Mouse (Mus musculus) heart, embryonic 12.5 days (tissue): ENCODE measurements around the gene Bicc1. TPM values are rescaled to one million over a fixed set of nuclear protein-coding genes. Genes with fewer than 3 reads are reported as not detected.

Source experiments
- ATAC-seq: fragments of 200-750 bp; cut with Nextera tagmentation; 2 replicates; pipeline ENCODE4 v1.8.0; 2017; ENCODE audit warnings: moderate TSS enrichment, moderate library complexity; ENCODE audit not compliant: insufficient number of reproducible peaks, low FRiP score
- H3K27ac ChIP-seq: fragments of 300-500 bp; sonication (generic); 2 replicates; pipeline ENCODE4 v1.5.1; 2016; ENCODE audit warnings: mild to moderate bottlenecking, moderate library complexity; ENCODE audit not compliant: poor library complexity, severe bottlenecking
- H3K27me3 ChIP-seq: fragments of 300-500 bp; sonication (generic); replicated peaks from 2 replicates; pipeline ENCODE4 v1.6.1; 2016; ENCODE audit warnings: mild to moderate bottlenecking, moderate library complexity
- H3K36me3 ChIP-seq: fragments of 300-500 bp; sonication (generic); 2 replicates; pipeline ENCODE4 v1.6.1; 2016; ENCODE audit warnings: mild to moderate bottlenecking, moderate library complexity
- H3K4me1 ChIP-seq: fragments of 300-500 bp; sonication (generic); replicated peaks from 2 replicates; pipeline ENCODE4 v1.6.1; 2016; ENCODE audit warnings: mild to moderate bottlenecking
- H3K4me2 ChIP-seq: fragments of 300-500 bp; sonication (generic); 2 replicates; pipeline ENCODE4 v1.6.1; 2016; ENCODE audit warnings: mild to moderate bottlenecking, moderate library complexity
- H3K4me3 ChIP-seq: fragments of 300-500 bp; sonication (generic); 2 replicates; pipeline ENCODE4 v1.5.1; 2016; ENCODE audit warnings: mild to moderate bottlenecking
- H3K9ac ChIP-seq: fragments of 300-500 bp; sonication (generic); 2 replicates; pipeline ENCODE4 v1.6.1; 2016; ENCODE audit warnings: mild to moderate bottlenecking, moderate library complexity
- H3K9me3 ChIP-seq: fragments of 300-500 bp; sonication (generic); replicated peaks from 2 replicates; pipeline ENCODE4 v1.6.1; 2016; ENCODE audit warnings: mild to moderate bottlenecking, moderate library complexity
- WGBS: fragments of 180-500 bp; shearing (Covaris S2); methylation state at CpG from one replicate; pipeline ENCODE4 v1.1.7; 2016; 5-methylcytosine and 5-hydroxymethylcytosine counted together
- polyA plus RNA-seq: library from polyadenylated mRNA; unstranded; fragments of >200 nt; fragmentation: Nextera tagmentation; extraction: Ambion mirVana; gene quantifications from 2 replicates; pipeline ENCODE4 v1.2.1, GENCODE M21; 2016

Gene Bicc1
- polyA plus RNA-seq, 1 experiment from 2014 or later, result 21.7 TPM

DNA sequence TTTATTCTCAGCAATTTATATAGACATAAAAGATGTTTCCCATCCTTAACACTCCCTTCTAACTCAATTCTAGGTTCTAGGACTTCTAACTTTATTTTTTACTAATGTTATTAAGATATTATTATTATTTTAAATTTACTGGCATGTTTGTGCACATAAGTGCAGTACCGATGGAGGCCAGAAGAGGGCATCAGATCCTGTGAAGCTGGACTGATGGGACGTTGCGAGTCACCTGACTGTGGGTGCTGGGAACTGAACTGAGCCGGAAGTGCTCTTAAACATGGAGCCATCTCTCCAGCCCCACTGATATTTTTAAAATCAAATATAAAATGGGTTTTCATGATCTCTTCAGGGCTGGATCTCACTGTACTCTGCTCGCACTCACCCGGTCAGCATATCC, 242.8 kb downstream of the Bicc1 start:
- Histone ChIP-seq H3K4me1 (no peaks in the 10 kb centered on the region; the same call in 1 of the 2 replicates), H3K9me3 (peaks cover 4% of the 10 kb centered on the region; the same call in 1 of the 2 replicates), H3K9ac (no peak overlapping the region), H3K4me3 (no peak overlapping the region), H3K36me3 (no peaks in the 10 kb centered on the region; the same call in 1 of the 2 replicates), H3K4me2 (no peak overlapping the region), H3K27ac (no peak overlapping the region), H3K27me3 (no peaks in the 10 kb centered on the region)
- no peak for ATAC-seq
- 86% methylated on average over 6 of the region's 6 CpGs for WGBS

DNA sequence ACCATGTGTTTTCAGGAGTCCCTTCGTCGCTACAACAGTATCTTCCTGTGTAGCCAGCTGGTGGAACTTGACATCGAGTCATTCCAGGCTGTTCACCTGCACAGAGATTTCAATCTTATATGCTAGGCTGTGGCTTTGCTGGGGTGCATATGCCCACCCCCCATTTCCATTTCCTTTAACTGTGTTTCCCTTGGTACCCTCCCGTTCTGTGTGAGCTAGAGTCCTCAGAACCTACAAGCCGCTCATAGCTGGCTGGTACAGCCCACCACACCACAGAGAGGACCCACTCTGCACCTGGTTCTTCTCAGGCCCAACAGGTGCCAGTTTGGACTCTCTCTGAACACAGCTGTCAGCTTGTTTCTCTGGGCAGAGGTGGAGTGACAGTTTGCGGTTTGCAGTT, 244.4 kb downstream of the Bicc1 start:
- H3K36me3 ChIP-seq, result no peaks in the 10 kb centered on the region
- no peak for ATAC-seq
- H3K4me3 ChIP-seq, result no peak overlapping the region
- no peaks in the 10 kb centered on the region for H3K27me3 ChIP-seq
- WGBS, result 87% methylated on average over 6 of the region's 6 CpGs
- no peak overlapping the region for H3K27ac ChIP-seq
- no peaks in the 10 kb centered on the region; the same call in 1 of the 2 replicates for H3K4me1 ChIP-seq
- peaks cover 4% of the 10 kb centered on the region; the same call in 1 of the 2 replicates for H3K9me3 ChIP-seq
- H3K9ac ChIP-seq, result no peak overlapping the region
- H3K4me2 ChIP-seq, result no peak overlapping the region

DNA sequence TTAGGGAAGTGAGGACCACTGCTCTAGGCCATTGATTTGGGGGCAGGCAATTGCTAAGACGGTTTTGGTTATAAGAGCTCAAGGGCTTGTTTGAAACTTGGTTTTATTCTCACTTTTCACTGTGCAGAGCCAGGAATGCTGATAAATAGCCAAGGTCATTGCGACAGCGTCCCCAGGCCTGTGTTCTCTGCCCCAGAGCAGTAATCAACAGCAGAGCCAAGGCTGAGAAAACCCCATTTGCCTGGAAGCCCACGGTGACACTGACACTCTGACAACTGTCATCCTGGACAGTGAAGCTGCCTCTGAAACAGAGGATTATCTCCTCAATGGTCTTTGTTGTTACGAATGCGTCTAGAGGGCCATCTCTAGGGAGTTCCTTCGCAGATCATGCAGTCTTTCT, 255.6 kb downstream of the Bicc1 start:
- Histone ChIP-seq H3K9me3 (no peaks in the 10 kb centered on the region; the same call in 1 of the 2 replicates), H3K9ac (no peak overlapping the region), H3K36me3 (no peaks in the 10 kb centered on the region), H3K27ac (no peak overlapping the region), H3K4me2 (no peak overlapping the region), H3K4me1 (no peaks in the 10 kb centered on the region), H3K4me3 (no peak overlapping the region), H3K27me3 (no peaks in the 10 kb centered on the region)
- ATAC-seq, result no peak
- WGBS, result 46% methylated on average over 7 of the region's 7 CpGs

DNA sequence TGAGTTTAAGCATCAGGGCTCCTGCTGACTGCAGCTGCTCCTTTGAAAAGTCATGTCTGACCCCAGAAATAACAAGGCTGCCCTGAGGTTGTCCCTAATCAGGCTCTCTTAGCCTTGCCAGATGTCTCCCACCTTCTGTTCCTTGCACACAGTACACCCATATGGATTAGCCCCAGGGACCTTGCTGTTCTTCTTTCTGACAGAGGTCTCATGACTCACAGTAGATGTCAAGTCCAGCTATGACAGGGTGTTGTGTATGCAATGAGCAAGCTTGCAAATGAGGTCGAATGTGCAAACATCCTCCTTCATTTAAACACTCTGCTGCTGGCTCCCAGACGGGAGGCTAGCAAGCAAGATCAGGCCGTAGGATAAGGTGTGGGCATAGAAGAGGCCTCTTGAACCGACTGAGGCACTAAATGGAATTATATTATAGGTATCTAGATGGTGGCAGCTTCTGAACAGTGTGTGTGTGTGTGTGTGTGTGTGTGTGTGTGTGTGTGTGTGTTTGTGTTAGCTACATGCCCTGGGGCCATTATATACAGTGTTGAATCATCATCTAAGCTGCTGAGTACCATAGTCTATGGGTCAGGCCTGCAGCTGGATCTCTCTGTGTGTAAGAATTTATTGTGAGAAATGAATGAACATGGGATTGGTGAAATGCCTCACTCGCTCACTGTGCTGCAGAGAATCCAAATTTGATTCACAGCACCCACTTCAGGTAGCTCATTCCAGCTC, 256.6 kb downstream of the Bicc1 start:
- no peaks in the 10 kb centered on the region; the same call in 1 of the 2 replicates for H3K9me3 ChIP-seq
- H3K36me3 ChIP-seq, result no peaks in the 10 kb centered on the region
- WGBS, result 59% methylated on average over 5 of the region's 5 CpGs
- no peak overlapping the region for H3K4me3 ChIP-seq
- no peaks in the 10 kb centered on the region for H3K27me3 ChIP-seq
- H3K9ac ChIP-seq, result no peak overlapping the region
- no peak overlapping the region for H3K4me2 ChIP-seq
- H3K27ac ChIP-seq, result no peak overlapping the region
- no peaks in the 10 kb centered on the region for H3K4me1 ChIP-seq
- no peak for ATAC-seq

DNA sequence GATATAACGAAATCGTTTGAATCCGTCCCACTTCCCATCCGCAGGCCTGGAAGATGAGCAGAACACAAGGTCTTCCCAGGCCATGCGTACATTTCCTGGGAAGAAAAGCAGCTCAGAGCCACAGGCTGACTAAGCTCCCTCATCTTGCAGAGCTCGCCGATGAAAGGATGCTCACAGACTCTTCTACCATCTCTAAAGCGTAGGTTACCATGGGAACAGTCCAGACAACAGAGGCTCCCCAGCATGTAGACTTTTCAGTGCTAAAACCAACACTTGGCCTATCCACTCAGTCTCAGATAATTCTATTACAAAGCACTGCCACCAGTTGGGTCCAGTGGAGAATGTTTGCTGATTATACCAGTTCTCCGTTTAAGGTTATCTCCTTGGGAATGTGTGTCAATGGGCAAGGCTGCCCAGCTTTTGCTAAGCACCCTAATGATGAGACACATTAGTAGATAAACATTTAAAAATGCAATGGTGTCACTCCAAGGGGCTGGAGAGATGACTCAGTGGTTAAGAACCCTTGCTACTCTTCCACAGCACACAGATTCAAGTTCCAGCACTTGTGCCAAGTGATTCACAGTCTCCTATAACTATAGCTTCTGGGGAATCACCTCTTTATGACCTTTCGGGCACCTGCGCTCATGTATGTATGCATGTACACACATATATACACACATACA, 258.2 kb downstream of the Bicc1 start:
- no peak for ATAC-seq
- Histone ChIP-seq H3K9me3 (no peaks in the 10 kb centered on the region; the same call in 1 of the 2 replicates), H3K4me2 (no peak overlapping the region), H3K27ac (no peak overlapping the region), H3K4me3 (no peak overlapping the region), H3K36me3 (no peaks in the 10 kb centered on the region), H3K27me3 (no peaks in the 10 kb centered on the region), H3K4me1 (no peaks in the 10 kb centered on the region), H3K9ac (no peak overlapping the region)
- 77% methylated on average over 11 of the region's 11 CpGs for WGBS

DNA sequence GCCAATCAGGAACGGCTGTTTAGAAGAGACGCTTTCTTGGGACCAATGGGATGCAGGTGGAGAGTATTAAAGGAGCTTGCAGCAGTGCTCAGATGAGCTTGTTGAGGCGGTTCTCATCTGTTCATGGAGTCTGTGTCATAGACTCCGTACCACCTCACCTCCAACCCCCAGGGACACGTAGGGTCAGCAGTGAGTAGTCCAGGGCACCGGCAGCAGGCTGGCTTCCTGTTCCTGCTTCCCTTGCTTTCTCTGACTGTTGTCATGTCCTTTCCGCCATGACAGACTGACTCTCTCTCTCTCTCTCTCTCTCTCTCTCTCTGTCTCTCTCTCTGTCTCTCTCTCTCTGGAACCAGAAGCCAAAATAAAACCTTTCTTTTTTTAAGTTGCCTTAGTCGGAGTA, 263.6 kb downstream of the Bicc1 start:
- no peak overlapping the region for H3K4me3 ChIP-seq
- no peaks in the 10 kb centered on the region for H3K4me1 ChIP-seq
- WGBS, result 75% methylated on average over 8 of the region's 8 CpGs
- no peak overlapping the region for H3K27ac ChIP-seq
- no peaks in the 10 kb centered on the region for H3K36me3 ChIP-seq
- no peak overlapping the region for H3K4me2 ChIP-seq
- H3K9me3 ChIP-seq, result no peaks in the 10 kb centered on the region; the same call in 1 of the 2 replicates
- H3K9ac ChIP-seq, result no peak overlapping the region
- H3K27me3 ChIP-seq, result no peaks in the 10 kb centered on the region
- no peak for ATAC-seq

DNA sequence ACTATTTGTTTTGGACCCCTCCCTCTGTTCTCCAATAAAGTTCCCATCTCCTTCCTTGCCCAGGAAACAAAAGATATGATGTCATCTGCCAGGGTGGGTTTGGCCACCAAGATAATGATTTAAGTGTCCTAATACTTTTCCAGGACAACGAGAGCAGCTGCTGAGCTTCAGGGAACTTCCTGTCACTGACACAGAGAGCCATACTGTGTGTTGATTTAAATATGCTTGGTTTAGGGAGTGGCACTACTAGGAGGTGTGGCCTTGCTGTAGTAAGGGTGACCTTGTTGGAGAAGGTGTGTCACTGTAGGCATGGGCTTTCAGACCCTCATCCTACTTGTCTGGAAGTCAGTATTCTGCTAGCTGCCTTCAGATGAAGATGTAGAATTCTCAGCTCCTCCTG, 281.5 kb downstream of the Bicc1 start:
- WGBS, result 44% methylated on average over 1 of the region's 1 CpGs

DNA sequence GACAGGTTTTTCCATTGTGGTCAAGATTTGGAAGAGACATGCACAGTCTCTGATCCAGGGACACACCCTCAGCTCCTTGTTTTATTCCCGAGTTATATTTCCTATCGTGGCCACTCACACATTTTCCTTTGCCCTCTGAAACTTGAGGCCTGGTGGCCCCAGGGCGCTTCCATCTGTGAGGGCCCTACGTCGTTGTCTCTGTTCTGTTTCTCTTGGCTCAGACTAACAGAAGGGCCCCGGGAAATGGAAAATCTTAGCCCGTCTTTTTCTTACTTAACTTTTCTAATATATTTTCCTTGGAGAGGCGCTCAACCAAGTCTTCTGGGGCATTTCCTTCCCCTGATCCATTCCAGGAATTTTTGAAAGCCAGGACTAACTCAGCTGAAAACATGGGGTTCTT, 281.9 kb downstream of the Bicc1 start:
- Histone ChIP-seq H3K9me3 (0 out of 2 replicates have a peak, but pooled peaks cover 3% of the 10 kb centered on the region), H3K36me3 (no peaks in the 10 kb centered on the region), H3K27ac (no peak overlapping the region), H3K27me3 (no peaks in the 10 kb centered on the region), H3K4me3 (no peak overlapping the region), H3K4me1 (no peaks in the 10 kb centered on the region), H3K9ac (no peak overlapping the region), H3K4me2 (no peak overlapping the region)
- no peak for ATAC-seq
- 61% methylated on average over 8 of the region's 8 CpGs for WGBS

More for the DNA sequence above, 281.5 kb downstream of the Bicc1 start:
- no peaks in the 10 kb centered on the region for H3K27me3 ChIP-seq
- H3K36me3 ChIP-seq, result no peaks in the 10 kb centered on the region
- ATAC-seq, result no peak
- no peak overlapping the region for H3K4me3 ChIP-seq
- no peak overlapping the region for H3K9ac ChIP-seq
- H3K4me2 ChIP-seq, result no peak overlapping the region
- H3K4me1 ChIP-seq, result no peaks in the 10 kb centered on the region
- H3K27ac ChIP-seq, result no peak overlapping the region
- 0 out of 2 replicates have a peak, but pooled peaks cover 3% of the 10 kb centered on the region for H3K9me3 ChIP-seq

DNA sequence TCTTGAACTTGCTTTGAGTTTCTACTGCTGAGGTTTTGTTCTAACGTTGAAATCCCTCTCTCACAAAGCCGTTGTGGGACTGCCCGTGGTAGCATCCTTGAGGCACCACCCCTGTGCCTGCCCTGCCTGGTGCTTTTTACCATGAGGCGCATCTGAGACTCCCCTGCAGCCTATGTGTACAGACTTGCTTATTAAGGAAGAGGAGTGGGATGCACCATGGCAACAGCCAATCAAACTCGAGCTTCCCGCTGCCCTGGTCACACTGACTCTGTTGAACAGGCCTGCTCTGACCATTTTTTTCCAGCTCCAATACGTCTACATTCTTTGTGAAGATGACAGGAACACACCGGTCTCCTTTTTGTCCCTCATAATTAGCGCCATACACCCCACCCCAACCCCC, 283.0 kb downstream of the Bicc1 start:
- Histone ChIP-seq H3K9ac (no peak overlapping the region), H3K27me3 (no peaks in the 10 kb centered on the region), H3K4me2 (no peak overlapping the region), H3K9me3 (0 out of 2 replicates have a peak, but pooled peaks cover 3% of the 10 kb centered on the region), H3K4me1 (no peaks in the 10 kb centered on the region), H3K4me3 (no peak overlapping the region), H3K36me3 (no peaks in the 10 kb centered on the region), H3K27ac (no peak overlapping the region)
- 83% methylated on average over 9 of the region's 9 CpGs for WGBS
- ATAC-seq, result no peak

DNA sequence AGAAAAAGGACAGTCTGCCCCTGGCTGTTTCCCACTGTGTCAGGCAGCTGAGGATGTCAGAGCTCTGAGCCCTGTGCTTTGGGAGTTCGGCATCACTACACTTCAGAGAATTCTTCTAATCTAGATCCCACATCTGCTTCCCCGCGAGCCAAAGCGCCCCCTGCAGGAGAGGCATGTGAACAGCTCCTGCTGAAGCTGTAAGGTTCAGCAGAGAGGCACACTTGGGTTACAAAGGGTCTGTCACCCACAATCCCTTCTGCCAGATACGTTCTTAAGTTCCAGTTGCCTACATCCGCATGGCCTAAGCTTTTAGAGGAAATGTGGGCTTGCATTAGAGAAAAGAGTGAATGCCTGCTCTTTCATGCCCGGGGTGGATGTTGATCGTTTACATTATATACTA, 283.4 kb downstream of the Bicc1 start:
- Histone ChIP-seq H3K9ac (no peak overlapping the region), H3K27ac (no peak overlapping the region), H3K36me3 (no peaks in the 10 kb centered on the region), H3K4me2 (no peak overlapping the region), H3K27me3 (no peaks in the 10 kb centered on the region), H3K4me1 (no peaks in the 10 kb centered on the region), H3K9me3 (0 out of 2 replicates have a peak, but pooled peaks cover 3% of the 10 kb centered on the region), H3K4me3 (no peak overlapping the region)
- WGBS, result 63% methylated on average over 8 of the region's 8 CpGs
- ATAC-seq, result no peak

DNA sequence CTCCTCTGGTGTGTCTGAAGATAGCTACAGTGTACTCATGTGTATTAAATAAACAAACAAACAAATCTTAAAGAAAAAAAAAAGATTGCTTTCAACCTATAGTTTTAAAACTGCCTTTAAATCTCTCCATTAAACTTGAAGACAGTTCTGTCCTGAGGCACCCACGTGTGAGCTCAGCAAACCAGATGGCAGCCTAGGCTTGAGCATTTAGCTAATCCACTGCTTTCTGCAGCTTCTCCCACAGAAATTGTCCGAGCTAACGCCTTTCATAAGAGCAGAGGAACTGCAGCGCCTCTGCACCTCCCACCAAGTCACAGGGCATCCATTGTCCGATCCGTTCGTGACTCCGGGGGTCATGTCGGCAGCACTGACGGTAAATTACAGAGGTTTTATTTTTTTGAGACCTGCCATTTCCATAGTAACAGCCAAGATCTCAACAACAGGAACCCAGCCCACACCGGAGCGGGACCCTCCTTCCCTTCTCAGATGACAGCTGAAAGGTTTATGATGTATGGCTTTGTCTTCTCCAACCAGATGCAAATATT, 284.4 kb downstream of the Bicc1 start:
- Histone ChIP-seq H3K4me1 (no peaks in the 10 kb centered on the region), H3K36me3 (no peaks in the 10 kb centered on the region), H3K27me3 (no peaks in the 10 kb centered on the region), H3K9me3 (0 out of 2 replicates have a peak, but pooled peaks cover 3% of the 10 kb centered on the region), H3K9ac (no peak overlapping the region), H3K4me3 (no peak overlapping the region), H3K27ac (no peak overlapping the region), H3K4me2 (no peak overlapping the region)
- ATAC-seq, result no peak
- 61% methylated on average over 12 of the region's 12 CpGs for WGBS
